Mouse (Mus musculus) hindbrain, embryonic 12.5 days (tissue): ENCODE measurements at regions not wholly inside any gene's neighbourhood (a gene's known extent, or its start where the extent isn't known, plus 50 kb on each side); places are given as distances from the start of the nearest gene placed in this dataset.

ENCODE experiments used
- ATAC-seq: fragments of 200-750 bp; cut with Nextera tagmentation; 2 replicates; pipeline ENCODE4 v1.8.0; 2017; ENCODE audit warnings: moderate TSS enrichment; ENCODE audit not compliant: low FRiP score
- H3K27ac ChIP-seq: fragments of 300-500 bp; sonication (generic); 2 replicates; pipeline ENCODE4 v1.5.1; 2016; ENCODE audit warnings: mild to moderate bottlenecking
- H3K27me3 ChIP-seq: fragments of 300-500 bp; sonication (generic); 2 replicates; pipeline ENCODE4 v1.6.1; 2016; ENCODE audit warnings: mild to moderate bottlenecking
- H3K36me3 ChIP-seq: fragments of 300-500 bp; sonication (generic); 2 replicates; pipeline ENCODE4 v1.6.1; 2016; ENCODE audit warnings: mild to moderate bottlenecking
- H3K4me1 ChIP-seq: fragments of 300-500 bp; sonication (generic); 2 replicates; pipeline ENCODE4 v1.6.1; 2016
- H3K4me2 ChIP-seq: fragments of 300-500 bp; sonication (generic); replicated peaks from 2 replicates; pipeline ENCODE4 v1.6.1; 2016; ENCODE audit warnings: mild to moderate bottlenecking
- H3K4me3 ChIP-seq: fragments of 300-500 bp; sonication (generic); 2 replicates; pipeline ENCODE4 v1.5.1; 2016; ENCODE audit warnings: mild to moderate bottlenecking
- H3K9ac ChIP-seq: fragments of 300-500 bp; sonication (generic); 2 replicates; pipeline ENCODE4 v1.6.1; 2016; ENCODE audit warnings: mild to moderate bottlenecking, moderate library complexity
- H3K9me3 ChIP-seq: fragments of 300-500 bp; sonication (generic); replicated peaks from 2 replicates; pipeline ENCODE4 v1.6.1; 2016; ENCODE audit warnings: mild to moderate bottlenecking
- WGBS: fragments of 180-500 bp; shearing (Covaris S2); methylation state at CpG from one replicate; pipeline ENCODE4 v1.1.7; 2016; 5-methylcytosine and 5-hydroxymethylcytosine counted together

- Histone ChIP-seq H3K4me2 (no peak overlapping the region), H3K9ac (no peak overlapping the region), H3K4me1 (no peaks in the 10 kb centered on the region), H3K9me3 (no peaks in the 10 kb centered on the region), H3K27me3 (no peaks in the 10 kb centered on the region), H3K36me3 (no peaks in the 10 kb centered on the region), H3K27ac (no peak overlapping the region), H3K4me3 (no peak overlapping the region)
- 90% methylated on average over 4 of the region's 4 CpGs for WGBS
- no peak for ATAC-seq
These were observed 382.4 kb upstream of the Arglu1 start for GRCm38 (mm10) chr8:9072724-9073123.

- Histone ChIP-seq H3K4me2 (no peak overlapping the region), H3K36me3 (no peaks in the 10 kb centered on the region), H3K27me3 (no peaks in the 10 kb centered on the region), H3K4me3 (no peak overlapping the region), H3K9me3 (no peaks in the 10 kb centered on the region), H3K4me1 (no peaks in the 10 kb centered on the region), H3K27ac (no peak overlapping the region), H3K9ac (no peak overlapping the region)
- ATAC-seq, result no peak
- 85% methylated on average over 11 of the region's 11 CpGs for WGBS
These were observed 382.0 kb upstream of the Arglu1 start for GRCm38 (mm10) chr8:9072286-9072685.

- no peak for ATAC-seq
- Histone ChIP-seq H3K4me1 (no peaks in the 10 kb centered on the region), H3K27ac (no peak overlapping the region; the same call in 1 of the 2 replicates), H3K4me2 (no peak overlapping the region), H3K9ac (no peak overlapping the region), H3K36me3 (no peaks in the 10 kb centered on the region), H3K27me3 (no peaks in the 10 kb centered on the region), H3K9me3 (no peaks in the 10 kb centered on the region), H3K4me3 (no peak overlapping the region)
- WGBS, result 81% methylated on average over 6 of the region's 6 CpGs
These were observed 380.6 kb upstream of the Arglu1 start for GRCm38 (mm10) chr8:9070953-9071352.

- 77% methylated on average over 7 of the region's 7 CpGs for WGBS
- no peaks in the 10 kb centered on the region for H3K9me3 ChIP-seq
- no peak overlapping the region for H3K9ac ChIP-seq
These were observed 379.5 kb upstream of the Arglu1 start for GRCm38 (mm10) chr8:9069845-9070244.

GRCm38 (mm10) chr8:9067731-9068130 lies 377.4 kb upstream of the Arglu1 start:
- Histone ChIP-seq H3K36me3 (no peaks in the 10 kb centered on the region), H3K27me3 (no peaks in the 10 kb centered on the region), H3K9me3 (no peaks in the 10 kb centered on the region), H3K4me3 (no peak overlapping the region), H3K9ac (no peak overlapping the region), H3K27ac (no peak overlapping the region), H3K4me2 (no peak overlapping the region), H3K4me1 (no peaks in the 10 kb centered on the region)
- 76% methylated on average over 1 of the region's 1 CpGs for WGBS
- ATAC-seq, result no peak

More at GRCm38 (mm10) chr8:9069845-9070244, 379.5 kb upstream of the Arglu1 start:
- Histone ChIP-seq H3K4me3 (no peak overlapping the region), H3K36me3 (no peaks in the 10 kb centered on the region), H3K4me2 (no peak overlapping the region), H3K4me1 (no peaks in the 10 kb centered on the region), H3K27ac (no peak overlapping the region), H3K27me3 (no peaks in the 10 kb centered on the region)
- ATAC-seq, result no peak

- Histone ChIP-seq H3K9ac (no peak overlapping the region), H3K4me2 (no peak overlapping the region), H3K27me3 (no peaks in the 10 kb centered on the region), H3K27ac (no peak overlapping the region), H3K4me1 (no peaks in the 10 kb centered on the region), H3K4me3 (no peak overlapping the region), H3K36me3 (no peaks in the 10 kb centered on the region), H3K9me3 (no peaks in the 10 kb centered on the region)
- ATAC-seq, result no peak
- 91% methylated on average over 6 of the region's 6 CpGs for WGBS
These were observed 369.8 kb upstream of the Arglu1 start for GRCm38 (mm10) chr8:9060166-9060565.

GRCm38 (mm10) chr8:9055416-9055819 lies 365.1 kb upstream of the Arglu1 start:
- Histone ChIP-seq H3K4me3 (no peak overlapping the region), H3K9ac (no peak overlapping the region), H3K4me1 (peaks cover 1% of the 10 kb centered on the region; the same call in 1 of the 2 replicates), H3K36me3 (no peaks in the 10 kb centered on the region), H3K9me3 (no peaks in the 10 kb centered on the region), H3K27ac (no peak overlapping the region), H3K4me2 (no peak overlapping the region), H3K27me3 (no peaks in the 10 kb centered on the region)
- WGBS, result 84% methylated on average over 6 of the region's 6 CpGs
- no peak for ATAC-seq

GRCm38 (mm10) chr8:9054801-9055200 lies 364.5 kb upstream of the Arglu1 start:
- no peak overlapping the region for H3K27ac ChIP-seq
- H3K9me3 ChIP-seq, result no peaks in the 10 kb centered on the region
- no peaks in the 10 kb centered on the region for H3K36me3 ChIP-seq
- H3K4me2 ChIP-seq, result no peak overlapping the region
- peaks cover 6% of the 10 kb centered on the region; the same call in 1 of the 2 replicates for H3K4me1 ChIP-seq
- no peak overlapping the region for H3K4me3 ChIP-seq
- no peak for ATAC-seq
- WGBS, result 78% methylated on average over 4 of the region's 4 CpGs
- H3K27me3 ChIP-seq, result no peaks in the 10 kb centered on the region
- no peak overlapping the region for H3K9ac ChIP-seq

- Histone ChIP-seq H3K4me2 (no peak overlapping the region), H3K4me3 (no peak overlapping the region), H3K27me3 (no peaks in the 10 kb centered on the region), H3K27ac (no peak overlapping the region), H3K36me3 (no peaks in the 10 kb centered on the region), H3K4me1 (peaks cover 6% of the 10 kb centered on the region; the same call in 1 of the 2 replicates), H3K9ac (no peak overlapping the region), H3K9me3 (no peaks in the 10 kb centered on the region)
- no peak for ATAC-seq
- 87% methylated on average over 10 of the region's 10 CpGs for WGBS
These were observed 361.4 kb upstream of the Arglu1 start for GRCm38 (mm10) chr8:9051699-9052098.

GRCm38 (mm10) chr8:9050740-9051475 lies 360.6 kb upstream of the Arglu1 start:
- Histone ChIP-seq H3K27ac (no peak overlapping the region), H3K36me3 (no peaks in the 10 kb centered on the region), H3K4me1 (peaks cover 6% of the 10 kb centered on the region; the same call in 1 of the 2 replicates), H3K27me3 (no peaks in the 10 kb centered on the region), H3K4me2 (no peak overlapping the region), H3K9me3 (no peaks in the 10 kb centered on the region), H3K4me3 (no peak overlapping the region), H3K9ac (no peak overlapping the region)
- ATAC-seq, result no peak
- WGBS, result 82% methylated on average over 11 of the region's 11 CpGs

GRCm38 (mm10) chr8:9048116-9048515 lies 357.8 kb upstream of the Arglu1 start:
- Histone ChIP-seq H3K4me1 (peaks cover 6% of the 10 kb centered on the region; the same call in 1 of the 2 replicates), H3K27me3 (no peaks in the 10 kb centered on the region), H3K27ac (no peak overlapping the region), H3K9ac (no peak overlapping the region), H3K4me2 (no peak overlapping the region), H3K4me3 (no peak overlapping the region), H3K9me3 (no peaks in the 10 kb centered on the region), H3K36me3 (no peaks in the 10 kb centered on the region)
- no peak for ATAC-seq
- WGBS, result 69% methylated on average over 14 of the region's 14 CpGs

GRCm38 (mm10) chr8:9042835-9043792 lies 352.8 kb upstream of the Arglu1 start:
- Histone ChIP-seq H3K36me3 (no peaks in the 10 kb centered on the region), H3K27me3 (no peaks in the 10 kb centered on the region), H3K27ac (no peak overlapping the region), H3K4me2 (no peak overlapping the region), H3K9me3 (no peaks in the 10 kb centered on the region), H3K9ac (no peak overlapping the region), H3K4me1 (no peaks in the 10 kb centered on the region), H3K4me3 (no peak overlapping the region)
- WGBS, result 88% methylated on average over 10 of the region's 10 CpGs
- ATAC-seq, result no peak
